Mouse (Mus musculus): ENCODE results near the gene Tgfbr3. TPM values are rescaled to one million over a fixed set of nuclear protein-coding genes. Genes with fewer than 3 reads are reported as not detected.
"Not testable (repeated sequence)": the region's sequence is repeated elsewhere in the genome, so short reads cannot be mapped to it uniquely, and the experiment has no call there.

Gene Tgfbr3
- total RNA-seq, 2 experiments from 2014 or later: 16.7 to 21.4 TPM

DNA sequence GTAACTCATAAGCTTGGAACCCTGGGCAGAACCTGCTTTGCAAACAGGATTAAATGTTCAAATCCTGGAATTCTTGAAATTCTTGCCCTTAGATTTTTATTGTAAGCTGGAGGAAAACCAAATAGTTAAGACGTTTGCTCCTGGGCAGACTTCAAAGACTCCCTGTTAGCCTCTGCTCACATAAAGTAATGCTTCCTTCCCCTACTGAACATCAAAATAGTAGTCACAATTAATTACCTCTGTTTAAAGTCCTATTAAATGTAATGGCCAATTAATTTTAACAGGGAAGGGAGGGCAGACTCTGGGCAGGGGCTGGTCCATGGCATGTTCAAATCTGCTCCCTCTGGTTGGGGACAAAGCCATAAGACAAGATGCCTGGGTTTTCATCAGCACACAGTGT, 49.2 kb downstream of the Tgfbr3 start:
- DNase-seq: no peak

DNA sequence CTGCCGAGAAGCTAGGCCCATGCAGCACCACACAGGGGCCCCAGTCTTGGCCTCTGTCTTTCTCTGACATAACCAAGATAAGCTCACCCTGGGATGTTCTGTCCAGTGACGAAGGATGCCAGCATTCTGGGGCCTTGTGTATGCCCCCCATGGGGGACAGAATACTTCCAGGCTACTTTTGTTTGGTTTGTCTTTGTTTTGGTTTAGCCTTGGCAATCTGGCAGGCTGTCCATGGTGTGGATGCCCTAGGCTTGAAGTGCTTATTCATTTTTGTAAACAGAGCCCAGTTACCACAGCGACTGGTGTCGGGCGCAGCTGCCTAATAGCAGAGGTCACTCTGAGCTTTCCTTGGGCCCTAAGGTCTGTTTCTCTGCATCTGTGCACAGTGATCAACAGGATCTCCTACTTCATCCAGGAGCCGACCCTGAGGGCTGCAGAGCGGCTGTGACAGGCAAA, 51.4 kb downstream of the Tgfbr3 start:
- no peak for DNase-seq

DNA sequence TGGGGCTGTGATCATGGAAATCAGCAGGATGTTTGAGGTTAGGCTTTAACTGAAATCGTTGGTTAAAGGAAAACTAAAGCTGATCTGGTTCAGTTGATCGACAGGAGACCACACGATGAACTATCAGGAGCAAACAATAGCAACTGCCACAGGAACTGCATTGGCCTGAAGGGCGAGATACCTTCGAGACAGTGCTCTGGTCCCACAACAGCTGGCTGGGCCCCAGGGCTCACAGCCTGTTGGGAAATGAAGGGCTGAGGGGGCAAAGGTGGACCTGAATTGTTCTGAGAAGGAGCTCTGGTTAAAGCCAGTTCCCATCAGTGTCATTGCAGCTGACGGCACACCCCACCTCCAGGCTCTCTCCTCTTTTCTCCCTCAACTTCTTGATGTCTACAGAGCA, 52.5 kb downstream of the Tgfbr3 start:
- no peak for DNase-seq

DNA sequence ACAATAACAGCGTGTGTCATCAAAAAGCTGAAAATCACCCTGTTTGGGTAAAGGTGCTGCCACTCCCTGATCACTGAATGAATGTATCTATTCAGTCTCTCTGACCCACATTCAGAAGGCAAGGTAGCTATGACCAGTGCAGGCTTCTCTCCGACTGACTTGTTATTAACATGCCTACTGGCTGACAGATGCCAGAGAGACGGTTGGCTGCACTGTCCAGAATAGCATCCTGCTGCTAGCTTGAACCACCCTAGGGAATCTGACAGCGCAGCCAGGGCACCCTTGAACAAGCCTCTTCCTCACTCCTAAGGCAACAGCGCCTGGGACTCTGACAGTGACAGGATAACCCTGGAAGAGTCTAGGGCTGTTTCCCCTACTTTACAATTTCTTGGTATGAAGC, 53.4 kb downstream of the Tgfbr3 start:
- no peak for DNase-seq

DNA sequence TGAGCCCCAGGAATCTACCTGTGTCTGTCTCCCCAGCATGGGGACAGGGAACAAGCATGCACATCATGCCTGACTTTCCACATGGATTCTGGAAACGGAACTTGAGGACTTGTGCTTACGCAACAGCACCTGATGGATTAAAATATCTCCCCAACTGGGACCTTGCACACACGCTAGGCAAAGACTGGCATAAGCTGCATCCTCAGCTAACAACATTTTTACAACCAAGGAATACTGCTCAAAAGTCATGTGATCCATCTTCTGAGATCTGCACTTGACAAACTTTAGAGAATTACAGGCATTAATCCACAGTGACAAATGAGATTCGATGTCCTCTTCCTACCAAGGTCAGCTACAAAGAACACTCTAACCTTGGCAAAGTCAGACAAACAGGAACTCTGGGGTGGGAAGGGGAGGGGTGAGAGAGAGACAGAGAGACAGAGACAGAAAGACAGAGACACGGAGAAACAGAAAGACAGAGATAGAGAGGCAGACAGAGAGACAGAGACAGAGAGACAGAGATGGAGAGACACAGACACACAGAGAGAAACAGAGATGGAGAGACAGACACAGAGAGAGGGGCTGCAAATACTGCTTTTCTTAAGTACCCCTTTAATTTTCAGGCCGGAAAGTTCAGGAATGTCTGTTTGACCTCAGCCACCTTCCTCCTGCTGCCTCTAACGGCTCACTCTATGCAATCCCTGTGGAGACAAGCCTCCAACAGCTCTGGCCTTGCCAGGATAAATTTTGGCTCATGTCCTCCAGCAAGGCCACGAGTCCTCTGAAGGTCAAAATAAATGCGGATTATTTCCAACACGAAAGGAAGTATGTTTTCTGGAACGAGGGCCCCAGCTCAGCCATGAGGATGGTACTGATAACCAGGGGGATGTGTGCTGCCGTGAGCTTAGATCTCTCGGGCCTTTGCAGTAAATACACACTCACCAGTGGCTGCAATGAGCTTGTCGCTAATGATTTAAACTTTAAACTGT, 55.8 kb downstream of the Tgfbr3 start:
- no peak for DNase-seq

DNA sequence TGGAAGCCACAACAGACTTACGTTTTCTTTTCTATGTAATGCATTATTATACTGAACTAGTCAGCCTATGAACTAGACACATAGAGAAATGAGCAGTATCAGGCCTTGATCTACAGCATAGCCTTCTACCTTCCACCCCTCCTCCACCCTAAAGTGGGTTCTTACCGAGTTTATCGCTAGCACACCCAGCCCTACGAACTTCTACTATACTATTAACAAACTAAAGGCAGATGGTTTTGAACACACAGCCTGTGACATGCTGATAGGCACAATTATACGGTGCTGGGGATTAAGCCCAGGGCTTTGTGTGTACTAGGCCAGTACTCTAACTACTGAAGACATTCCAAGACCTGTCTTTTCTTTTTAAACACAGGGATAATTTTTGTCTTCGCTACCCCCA, 59.2 kb downstream of the Tgfbr3 start:
- no peak for DNase-seq

DNA sequence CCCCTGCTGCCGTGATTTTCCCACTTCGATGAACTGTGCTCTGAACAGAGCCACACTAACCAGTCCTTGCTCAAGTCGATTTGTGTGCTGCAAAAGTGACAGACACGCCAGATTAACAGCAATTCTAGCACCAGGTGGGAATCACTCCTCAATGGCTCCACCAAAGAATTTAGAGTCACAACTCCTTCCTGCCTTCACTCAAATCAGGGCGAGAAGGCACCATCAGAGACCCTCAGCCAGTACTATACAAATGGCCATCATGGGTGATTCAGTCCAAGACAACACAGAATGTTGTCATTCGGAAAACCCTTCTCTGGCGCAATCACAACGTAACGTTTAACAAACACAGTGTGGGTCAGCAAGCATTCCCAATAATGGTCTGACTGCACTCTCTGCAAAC, 60.4 kb downstream of the Tgfbr3 start:
- no peak for DNase-seq

DNA sequence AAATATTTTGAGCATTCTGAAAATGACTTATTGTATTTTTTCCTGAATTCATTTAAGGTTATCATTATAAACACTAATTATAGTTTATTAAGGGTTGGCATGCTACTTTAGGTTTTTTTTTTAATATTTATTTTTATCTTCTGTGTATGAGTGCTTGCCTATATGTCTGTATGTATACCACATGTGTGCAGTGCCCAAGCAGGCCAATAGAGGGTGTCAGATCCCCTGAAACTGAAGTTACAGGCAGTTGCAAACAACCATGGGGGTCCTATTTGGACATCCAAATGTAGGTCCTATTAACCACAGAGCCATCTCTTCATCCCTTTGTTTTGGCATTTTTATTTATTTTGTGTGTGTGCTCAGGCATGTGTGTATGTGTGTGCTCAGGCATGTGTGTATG, 61.8 kb downstream of the Tgfbr3 start:
- no peak for DNase-seq

DNA sequence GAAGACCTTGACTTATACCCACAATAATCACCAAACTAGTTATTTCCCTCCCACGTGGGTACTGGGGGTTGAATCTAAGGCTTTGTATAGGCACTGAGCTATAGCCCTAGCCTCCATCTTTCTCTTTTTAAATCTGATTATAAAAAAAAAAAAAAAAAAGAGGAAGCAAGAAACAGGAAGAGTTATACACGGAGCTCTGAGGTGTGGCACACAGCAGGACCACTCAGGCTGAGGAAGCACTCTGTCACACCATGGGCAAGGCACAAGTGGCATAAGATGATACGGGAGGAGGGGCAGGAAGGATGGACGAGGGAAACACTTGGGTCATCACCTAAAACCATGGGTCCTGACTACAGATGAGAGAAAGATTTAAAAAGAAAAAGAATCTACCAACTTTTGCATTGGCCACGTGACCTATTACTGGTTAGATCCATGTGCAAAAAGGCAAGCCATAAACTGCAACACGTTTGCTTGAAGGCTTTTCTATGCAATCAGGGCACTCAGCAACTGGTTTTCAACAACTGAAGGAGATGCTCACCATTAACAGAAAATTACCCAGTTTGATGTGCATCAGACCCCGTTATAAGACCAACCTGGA, 64.5 kb downstream of the Tgfbr3 start:
- no peak for DNase-seq

DNA sequence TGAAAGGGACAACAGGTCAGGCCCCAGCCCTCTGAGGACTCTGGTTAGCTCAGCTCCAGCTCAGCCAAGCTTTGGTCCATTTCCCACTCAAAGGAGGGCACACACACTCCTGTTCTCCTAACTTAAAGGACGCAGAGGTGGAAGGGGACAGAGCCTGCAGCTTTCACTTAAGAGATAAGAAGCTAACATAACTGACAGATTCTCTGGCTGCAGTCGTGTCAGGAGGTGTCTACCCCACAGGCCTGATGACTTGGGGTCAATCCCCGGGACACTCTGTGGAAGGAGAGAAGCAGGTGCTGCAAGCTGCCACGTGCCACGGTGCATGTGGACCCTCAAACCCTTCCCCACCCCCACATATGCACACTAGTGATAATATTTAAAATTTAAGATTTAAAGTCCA, 65.3 kb downstream of the Tgfbr3 start:
- no peak for DNase-seq

DNA sequence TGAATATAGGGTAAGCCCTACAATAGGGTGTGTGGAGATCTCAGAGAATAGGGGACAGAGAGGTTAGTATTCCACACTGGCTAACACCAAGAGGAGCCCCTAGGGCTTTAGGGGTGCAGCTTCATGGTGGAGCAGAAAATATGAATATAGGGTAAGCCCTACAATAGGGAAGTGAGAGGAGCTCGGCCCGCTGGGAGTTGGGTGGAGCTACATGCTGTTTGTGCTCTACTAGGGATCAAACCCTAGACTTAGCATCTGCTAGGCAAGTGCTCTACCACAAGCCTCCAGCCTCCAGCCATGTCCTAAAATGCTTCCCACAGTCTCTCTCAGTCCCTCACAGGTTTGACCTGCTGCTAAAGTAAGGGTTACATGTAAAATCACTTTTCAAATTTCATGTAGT, 65.9 kb downstream of the Tgfbr3 start:
- not testable (repeated sequence) for DNase-seq

DNA sequence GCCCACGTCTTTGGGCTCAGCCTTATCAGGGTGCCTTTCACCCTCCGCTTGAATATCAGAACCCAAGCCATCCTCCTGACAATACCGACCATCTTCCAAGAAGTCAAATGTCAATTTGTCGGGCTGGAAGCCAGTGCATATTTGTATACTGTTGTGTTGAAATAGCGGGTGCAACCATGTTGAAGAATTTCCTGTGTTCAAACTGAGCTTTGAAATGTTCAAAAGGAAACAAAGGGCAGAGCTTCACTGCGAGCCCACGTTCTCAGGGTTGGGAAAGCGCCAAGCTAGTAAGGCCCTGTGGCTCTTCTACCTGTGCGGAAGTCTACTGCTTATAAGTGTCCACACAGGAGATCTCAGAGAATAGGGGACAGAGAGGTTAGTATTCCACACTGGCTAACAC, 66.4 kb downstream of the Tgfbr3 start:
- DNase-seq: no peak

DNA sequence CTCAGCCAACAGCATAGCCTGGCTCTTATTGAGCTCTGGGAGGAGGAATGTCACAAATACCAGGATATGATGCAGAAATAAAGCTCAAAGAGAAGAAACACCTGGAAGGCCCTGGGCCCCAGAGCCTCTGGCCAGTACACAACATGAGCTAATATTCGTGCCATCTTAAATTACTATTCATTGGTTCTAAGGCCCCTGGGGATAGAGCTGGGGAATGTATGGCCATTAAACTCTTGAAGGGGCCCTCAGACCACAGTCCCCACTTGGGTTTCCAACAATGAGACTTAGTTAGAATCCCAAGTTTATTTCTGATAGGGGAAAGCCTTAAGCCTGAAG, 66.8 kb downstream of the Tgfbr3 start:
- DNase-seq: no peak

DNA sequence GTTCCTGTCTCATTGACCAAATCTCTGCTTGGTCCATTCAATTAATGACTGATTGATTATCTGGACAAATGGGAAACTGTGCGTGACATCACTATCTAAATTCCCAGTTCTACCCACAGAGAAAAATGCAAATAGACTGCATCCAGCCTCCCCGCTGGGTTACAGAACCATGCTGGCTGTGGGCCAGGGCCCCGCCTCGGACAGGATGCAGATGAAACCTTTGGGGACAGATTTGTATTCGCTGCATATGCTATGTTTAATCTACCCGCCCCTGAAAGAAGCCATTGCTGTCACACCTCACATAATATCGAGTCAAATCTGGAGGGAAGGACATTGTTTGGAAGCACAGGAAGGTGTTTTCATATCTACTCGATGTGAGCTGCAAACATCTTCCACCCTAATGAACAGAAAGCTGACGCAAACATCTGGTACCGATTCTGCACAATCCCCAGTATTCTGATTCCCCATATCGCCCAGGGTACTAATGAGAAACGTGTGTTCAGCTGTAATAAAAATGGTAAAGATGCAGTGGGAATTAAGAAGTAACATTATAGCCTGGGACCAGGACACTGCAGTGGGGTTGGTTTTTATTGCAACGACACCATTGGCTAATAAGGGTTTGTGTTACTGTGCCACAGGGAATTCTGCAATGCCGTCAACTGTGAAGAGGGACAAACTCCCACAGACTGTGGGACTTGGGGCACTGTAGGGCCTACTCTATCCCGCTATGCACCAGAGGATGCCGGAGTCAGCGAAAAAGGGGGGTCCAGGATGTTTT, 67.3 kb downstream of the Tgfbr3 start:
- DNase-seq: no peak

DNA sequence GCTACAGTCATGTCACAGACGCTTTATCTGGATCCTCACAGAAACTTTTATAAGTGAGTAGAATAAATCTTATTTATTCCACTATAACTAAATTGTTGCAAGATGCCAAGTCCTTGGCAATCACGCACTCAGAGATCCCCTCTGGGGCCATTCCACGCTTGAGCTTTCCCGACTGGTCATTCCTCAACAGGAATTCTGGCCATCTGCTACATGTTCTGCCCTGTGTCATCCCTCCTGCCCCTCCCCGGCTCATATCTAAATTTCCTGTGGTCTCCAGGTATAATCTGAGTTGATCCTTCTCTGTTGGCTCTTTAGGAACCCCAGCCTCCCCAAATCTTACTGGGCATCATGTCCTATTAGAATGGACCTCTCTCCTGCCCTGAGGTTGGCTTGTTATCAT, 68.5 kb downstream of the Tgfbr3 start:
- DNase-seq: no peak

DNA sequence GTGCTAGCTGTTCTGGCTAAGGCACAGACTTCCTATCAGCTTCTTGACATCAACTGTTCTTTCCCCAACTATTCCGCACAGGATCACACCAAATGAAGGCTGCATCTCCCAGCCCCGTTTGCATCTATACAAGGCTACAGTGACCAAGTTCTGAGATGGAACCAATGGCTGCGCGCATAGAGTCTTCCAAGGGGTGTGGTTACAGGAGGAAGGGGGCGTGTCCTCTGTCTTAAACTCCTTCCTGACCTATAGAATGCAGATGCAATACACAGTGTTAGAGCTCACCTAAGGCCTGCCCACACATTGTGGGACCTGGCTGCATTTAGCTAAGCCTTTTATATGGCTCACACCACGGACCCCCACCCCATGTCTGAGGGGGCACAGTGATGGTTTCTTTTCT, 69.5 kb downstream of the Tgfbr3 start:
- no peak for DNase-seq

DNA sequence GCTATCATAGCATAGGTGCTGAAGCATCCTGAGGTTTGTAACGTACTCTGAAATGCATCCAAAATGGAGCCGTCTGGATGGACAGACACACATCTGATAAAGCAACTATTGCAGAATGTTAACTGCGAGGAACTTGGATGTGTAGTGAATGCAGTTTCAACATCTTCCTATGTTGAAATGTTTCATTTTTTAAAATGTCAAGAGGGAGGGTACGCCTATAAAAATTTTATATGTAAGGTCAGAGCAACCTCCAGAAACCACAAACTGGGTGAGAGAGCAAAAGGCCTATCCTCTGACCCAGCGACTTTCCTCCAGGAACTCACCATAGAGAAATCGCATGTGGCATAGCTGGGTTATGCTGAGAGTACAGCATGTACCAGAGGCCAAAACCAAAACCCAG, 70.1 kb downstream of the Tgfbr3 start:
- no peak for DNase-seq

DNA sequence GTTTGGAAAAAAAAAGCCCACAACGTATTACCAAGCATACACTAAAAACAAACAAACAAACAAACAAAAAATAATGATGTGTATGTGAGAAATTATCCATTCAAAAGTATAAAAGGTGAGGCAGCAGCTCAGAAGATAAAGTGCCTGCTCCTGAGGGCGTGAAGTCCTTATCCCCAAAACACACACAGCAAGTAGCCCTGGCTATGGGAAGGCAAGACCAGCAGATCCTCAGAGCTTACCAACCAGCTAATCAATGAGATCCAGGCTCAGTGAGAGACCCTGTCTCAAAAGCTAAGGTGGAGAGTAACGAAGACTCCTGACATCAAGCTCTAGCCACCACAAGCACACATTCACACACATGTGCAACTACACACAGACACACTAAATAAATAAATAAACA, 70.8 kb downstream of the Tgfbr3 start:
- no peak for DNase-seq

DNA sequence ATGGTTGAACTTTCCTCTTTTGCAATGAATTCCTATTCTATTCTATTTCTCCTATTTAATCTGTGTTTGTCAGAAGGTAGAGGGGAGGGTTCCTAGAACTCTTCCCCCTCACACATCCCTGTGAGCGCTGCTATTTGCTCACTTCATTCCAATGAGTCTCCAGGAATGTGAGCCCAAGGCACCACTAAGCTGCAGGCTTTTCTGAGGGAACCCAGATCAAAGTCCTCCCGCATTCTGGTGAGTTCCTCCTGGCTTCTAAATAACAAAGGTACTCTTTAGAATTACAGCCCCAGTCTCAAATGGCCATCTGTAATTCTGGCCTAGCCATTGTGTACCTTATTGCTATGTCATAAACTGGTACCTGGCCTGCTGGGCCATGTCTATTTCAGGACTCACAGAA, 72.3 kb downstream of the Tgfbr3 start:
- DNase-seq: no peak

DNA sequence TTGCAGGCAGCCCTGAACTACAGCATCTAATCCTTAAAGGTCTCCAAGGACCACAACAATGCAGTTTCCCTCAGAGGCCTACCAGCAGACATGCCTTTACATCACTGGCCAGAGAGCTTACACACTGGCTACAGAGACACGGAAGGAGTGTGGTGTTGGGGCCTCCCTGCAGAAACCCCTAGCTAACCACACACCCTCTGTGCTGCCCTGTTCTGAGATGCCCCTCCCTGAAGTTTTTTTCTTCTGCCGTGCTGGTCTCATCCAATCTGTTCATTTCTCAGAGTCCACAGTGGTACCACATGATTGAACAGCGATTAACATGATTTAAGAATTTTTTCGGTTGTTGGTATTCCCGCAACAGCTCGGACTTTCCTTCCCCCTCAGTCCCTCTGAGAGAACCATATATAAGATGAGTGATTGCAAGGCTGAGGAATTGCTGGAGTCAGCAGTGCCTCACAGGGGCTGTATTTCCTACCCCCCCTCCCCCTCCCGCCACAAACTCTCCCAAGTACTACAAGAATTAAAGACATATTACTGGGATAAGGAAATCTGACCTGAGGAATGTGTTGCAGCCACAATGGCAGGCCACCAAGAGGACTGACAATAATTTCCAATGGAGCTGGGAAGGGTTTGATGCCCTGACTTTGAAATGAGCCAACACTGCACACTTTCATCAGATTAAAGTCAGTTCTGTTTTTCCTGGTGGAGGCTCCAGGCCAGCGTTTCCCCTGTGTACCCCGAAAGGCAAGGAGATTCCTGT, 75.9 kb downstream of the Tgfbr3 start:
- no peak for DNase-seq

DNA sequence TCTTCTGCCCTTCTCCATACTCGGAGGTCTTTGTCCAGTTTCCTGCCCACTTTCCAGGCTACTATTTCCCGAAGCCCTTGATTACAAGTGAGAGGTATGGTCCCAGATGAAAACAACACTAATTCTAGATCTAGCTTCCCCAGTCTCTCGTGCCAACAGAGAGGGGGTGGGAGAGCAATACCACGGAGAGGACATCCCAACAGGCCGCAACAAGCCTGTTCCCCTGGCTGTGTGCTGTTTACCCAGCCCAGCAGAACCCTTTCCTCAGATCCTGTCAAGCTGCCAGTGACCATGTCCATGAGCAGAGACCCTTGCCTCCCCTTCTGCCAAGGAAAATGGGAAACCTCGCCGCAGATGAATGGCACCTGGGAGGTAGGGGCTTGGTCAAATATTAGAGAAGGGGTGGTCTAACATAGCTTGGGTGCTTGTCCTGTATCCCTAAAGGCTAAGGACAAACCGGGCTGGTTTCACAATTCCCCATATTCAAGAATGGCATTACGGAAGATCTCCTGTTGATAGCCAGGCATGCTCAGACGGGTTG, 77.5 kb downstream of the Tgfbr3 start:
- DNase-seq: no peak

DNA sequence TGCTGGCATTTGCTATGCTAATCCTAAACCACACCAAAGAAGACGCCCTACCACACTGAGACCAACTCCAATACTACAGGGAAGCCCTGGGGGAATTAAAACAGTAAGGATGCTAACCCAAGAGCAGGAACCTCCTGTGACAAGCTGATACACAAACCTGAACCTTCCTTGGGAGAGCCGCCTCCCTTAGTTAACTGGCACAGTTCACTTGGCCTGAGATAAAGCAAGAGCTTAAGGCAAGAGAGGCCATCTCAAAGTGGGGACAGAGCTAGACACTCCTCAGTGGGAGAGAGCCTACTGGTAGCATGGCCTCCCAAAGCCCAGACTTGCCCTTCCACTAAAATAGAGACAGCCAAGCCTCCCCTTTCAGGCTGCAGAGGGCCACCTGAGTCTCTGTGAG, 79.4 kb downstream of the Tgfbr3 start:
- DNase-seq: no peak

Measured in layer of hippocampus, postnatal 36 days (tissue).